Mouse (Mus musculus) cerebellum, adult 11 months (tissue): ENCODE results near the gene Ghdc.
A peak's percentile ranks its signal among the peaks of the same experiment; 100 is the strongest.

Experiments used
- DNase-seq: peaks from one replicate; pipeline ENCODE4 v3.0.0; 2022

Gene Ghdc

GRCm38 (mm10) chr11:100741348-100741747 is 29.4 kb downstream of the Ghdc start:
- no peak for DNase-seq

DNA sequence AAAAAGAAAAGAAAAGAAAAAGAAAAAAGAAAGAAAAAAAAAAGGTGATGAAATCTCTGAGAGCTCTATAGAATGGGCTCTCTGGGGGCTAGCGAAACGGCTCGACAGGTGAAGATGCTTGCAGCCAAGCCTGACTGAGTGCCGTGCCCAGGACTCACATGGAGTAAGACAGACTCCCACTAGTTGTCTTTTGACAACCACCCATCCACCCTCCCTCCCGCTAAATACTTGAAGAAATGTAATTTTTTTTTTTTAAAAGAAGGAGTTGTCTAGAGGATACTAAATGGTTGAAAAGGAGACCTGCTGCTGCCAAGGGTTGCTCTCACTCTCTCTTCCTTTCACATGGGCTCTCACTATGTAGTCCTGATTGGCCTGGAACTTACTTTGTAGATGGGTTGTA is 32.0 kb downstream of the Ghdc start:
- DNase-seq = no peak

DNA sequence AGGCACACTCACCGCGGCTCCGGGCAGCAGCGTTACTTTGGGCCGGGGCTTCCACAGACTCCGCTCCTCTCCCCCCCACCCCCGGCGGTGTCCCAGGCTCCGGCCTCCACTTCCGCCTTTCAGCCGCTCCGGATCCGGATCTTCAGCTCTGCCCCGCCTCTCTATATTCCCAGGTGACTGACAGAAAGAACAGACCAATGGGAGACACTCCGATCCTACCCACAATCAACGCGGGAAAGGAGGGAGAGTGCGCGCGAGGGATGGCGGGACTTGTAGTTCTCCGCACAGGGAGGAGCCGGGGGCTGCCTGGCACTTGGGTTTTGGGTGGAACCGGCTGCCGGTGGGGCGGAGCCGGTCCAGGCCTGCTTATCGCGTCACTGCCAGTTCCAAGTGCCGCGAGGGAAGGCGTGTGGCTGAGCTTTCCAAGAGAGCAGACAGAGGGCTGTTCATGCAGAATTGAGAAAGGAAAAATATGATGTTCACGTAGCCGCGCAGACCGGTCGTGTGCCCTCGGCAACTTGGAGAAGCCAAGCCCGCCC is 32.6 kb downstream of the Ghdc start, which contains the start of gene Rab5c:
Gene Rab5c (minus strand): TSS at position 150 of the 539 bp plus-strand sequence.
- peak; percentile 98 for DNase-seq

GRCm38 (mm10) chr11:100737105-100737733 is 33.5 kb downstream of the Ghdc start:
- no peak for DNase-seq

DNA sequence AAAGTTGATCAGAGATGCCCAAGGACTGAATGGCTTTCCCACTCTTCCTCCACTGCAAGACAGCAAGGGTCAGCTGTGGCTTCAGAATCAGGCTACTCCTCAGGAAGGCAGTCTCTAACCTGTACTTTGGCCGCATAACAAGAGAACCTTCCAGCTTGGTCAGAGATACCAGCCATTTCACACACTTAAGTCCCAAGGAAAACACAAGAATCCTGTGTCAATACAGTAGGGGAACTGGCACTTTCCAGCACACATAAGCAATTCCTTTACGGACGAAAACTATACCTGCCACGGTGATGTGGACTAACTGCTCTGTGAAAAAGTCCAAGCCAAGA is 34.0 kb downstream of the Ghdc start:
- DNase-seq = no peak

DNA sequence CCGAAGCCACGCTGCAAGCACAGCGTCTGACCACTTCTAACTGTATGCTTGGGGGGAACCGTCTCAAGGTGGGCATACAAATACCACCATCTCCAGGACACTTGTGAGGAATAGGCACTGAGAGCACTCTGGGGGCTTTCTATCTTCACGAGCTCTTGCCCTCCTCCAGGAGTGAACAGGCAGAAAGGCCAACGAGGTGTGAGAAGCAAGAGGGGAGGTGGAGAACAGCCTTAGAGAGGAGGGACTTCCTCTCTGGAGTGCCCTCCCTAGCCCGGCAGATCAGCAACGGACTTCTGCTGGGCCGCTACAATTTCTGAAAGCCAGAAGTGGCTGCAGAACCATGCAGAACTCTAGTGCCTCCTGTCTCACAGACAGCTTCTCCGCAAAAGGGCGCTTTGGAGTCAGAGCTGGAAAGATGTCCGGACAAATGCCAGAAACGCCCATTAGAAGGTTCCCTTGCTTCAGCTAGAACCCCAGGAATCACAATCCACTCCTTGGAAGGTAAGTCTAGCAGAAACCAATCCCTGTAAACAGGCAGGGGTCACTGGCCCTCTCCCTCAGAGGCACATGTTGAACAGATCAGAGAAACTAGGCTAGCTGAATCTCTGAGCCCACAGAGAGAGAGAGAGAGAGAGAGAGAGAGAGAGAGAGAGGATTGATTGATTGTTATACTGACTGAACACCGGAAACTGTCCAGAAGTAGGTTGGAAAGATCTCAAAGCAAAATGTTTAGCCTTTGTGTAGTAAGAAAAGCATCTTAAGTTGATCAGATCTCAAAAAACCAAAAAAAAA is 34.6 kb downstream of the Ghdc start:
- DNase-seq = no peak

- no peak for DNase-seq
Observed at GRCm38 (mm10) chr11:100735134-100735865, 35.5 kb downstream of the Ghdc start.

- no peak for DNase-seq
Observed at GRCm38 (mm10) chr11:100730477-100731205, 40.1 kb downstream of the Ghdc start.

DNA sequence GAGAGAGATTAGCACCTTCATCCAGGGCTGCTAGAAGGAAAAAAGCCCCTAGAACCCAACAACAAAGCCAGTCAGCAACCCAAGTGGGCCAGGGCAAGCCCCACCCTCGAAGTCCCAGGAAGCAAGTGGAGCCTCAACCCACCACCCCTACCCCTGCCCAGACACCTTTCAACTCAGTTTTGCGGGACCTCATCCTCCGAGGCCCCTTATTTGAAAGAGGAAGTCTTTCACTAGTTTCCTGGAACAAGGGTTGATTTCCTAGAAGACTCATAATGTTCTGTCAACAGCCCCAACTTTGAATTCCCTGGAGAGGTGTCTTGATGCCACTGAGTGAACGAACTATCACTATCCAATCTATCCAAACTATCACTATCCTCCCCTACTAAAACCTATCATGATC is 40.8 kb downstream of the Ghdc start:
- no peak for DNase-seq

GRCm38 (mm10) chr11:100728601-100729000 is 42.2 kb downstream of the Ghdc start:
- no peak for DNase-seq

DNA sequence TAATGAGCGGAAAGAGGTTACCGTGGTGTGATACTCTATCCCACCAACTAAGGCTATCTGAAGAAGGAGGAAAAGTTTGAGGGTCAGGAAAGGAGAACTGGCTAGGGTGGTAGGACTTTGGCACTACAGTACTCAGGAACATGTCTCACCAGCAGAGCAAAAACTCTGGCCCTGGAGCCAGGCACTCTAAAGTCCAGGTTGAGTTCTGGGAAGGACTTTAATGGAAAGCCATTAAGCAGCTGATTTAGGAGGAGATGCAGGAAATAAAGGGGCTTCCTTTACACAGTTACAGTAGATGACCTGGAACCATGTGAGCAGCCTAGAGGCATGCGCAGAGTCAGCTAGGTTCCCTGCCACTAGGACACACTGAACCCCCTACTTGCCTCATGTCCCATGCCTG is 43.6 kb downstream of the Ghdc start:
- no peak for DNase-seq

GRCm38 (mm10) chr11:100724919-100725512 is 45.7 kb downstream of the Ghdc start:
- no peak for DNase-seq

DNA sequence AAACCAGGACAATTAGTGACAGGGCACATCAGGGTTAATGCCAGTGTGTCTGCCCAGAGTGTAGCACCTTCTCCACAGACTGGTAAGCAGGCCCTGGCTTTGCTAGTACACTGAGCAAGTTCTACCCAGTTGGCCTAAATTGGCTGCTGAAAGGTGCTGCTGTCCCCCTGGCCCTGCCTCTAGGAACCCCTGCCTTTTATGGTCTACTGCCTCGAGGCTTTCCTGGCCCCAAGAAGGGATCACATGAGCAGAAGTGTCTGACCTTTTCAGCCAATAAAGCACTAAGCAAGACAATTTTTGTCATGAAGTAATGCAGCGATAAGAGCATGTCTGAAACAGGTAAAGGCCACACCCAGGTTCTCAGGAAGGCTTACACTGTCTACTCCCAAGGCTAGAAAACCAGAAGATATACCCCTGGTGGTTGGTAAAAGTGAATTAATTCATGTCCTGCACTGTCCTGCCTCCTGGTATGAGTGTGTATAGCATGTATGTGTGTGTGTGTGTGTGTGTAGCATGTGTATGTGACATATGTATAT is 48.2 kb downstream of the Ghdc start:
- no peak for DNase-seq

DNA sequence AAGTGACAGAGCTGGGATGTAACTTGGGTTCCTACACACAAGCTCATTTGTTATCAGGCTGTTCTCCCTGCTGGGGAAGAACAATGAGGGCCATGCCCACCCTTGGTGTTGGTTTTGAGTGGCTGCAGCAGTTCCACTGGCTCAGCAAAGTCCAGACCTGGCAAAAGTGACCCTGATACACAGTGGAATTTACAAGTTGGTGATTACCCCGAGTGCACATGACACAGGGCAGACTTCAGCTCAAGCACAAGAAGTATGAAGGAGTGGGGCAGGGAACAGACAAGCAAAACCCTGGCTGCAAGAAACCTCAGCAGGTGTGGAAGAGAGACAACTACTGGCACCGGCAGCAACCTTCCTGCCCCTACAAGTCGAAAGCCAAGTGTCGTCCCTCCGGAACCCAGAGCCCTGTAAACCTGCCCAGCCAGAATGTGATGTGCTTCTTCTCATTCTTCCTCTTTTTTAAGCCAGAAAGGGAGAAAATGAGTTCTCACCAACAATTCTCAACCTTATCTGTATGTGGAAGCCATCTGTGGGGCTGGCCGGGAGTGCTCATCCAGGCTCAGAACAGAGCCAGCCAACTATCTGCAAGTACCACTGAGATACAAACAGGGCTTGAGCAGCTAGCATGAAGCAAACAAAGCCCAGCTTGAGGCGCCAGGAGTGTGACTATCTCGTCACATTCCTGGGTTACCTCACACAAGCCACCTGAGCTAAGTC is 48.8 kb downstream of the Ghdc start:
- no peak for DNase-seq

- no peak for DNase-seq
Observed at GRCm38 (mm10) chr11:100721254-100721653, 49.5 kb downstream of the Ghdc start.

DNA sequence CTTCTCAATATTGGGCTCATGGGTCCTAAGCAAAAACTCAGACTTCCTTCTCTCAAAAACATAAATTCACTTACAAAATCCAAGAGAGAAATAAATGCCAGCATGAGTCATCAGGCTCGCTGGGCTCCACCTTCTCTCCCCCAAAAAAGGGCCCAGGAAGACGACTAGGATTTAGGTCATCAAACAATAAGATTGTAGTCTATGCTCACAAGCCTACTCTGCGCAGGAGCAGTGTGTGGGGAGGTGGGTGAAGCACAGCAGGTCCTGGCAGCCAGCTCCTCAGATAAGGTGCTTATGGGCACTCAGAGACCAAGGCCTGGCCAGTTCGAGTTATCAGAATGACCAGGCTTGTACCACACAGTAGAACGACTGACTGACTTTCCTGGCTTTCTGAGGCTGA is 50.4 kb downstream of the Ghdc start:
- no peak for DNase-seq

GRCm38 (mm10) chr11:100719893-100720292 is 50.9 kb downstream of the Ghdc start:
- DNase-seq = no peak

DNA sequence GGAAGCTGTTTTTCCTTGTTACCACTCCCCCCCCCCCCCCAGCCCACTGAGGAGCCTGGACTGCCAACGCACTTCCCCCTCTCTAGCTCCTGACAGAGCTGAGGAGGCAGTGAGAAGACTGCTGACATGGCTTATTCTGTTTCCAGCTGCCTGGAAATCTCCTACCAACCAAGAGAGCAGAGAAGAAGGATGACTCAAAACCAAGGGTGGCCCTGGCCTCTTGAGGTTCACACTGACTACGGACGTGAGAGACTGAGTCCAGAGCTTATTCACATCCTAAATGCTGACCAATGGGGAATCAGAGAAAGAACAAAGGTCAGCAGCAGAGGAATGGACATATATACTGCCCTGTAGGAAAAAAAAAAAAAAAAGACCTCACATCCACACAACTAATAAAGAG is 51.4 kb downstream of the Ghdc start:
- DNase-seq = no peak

DNA sequence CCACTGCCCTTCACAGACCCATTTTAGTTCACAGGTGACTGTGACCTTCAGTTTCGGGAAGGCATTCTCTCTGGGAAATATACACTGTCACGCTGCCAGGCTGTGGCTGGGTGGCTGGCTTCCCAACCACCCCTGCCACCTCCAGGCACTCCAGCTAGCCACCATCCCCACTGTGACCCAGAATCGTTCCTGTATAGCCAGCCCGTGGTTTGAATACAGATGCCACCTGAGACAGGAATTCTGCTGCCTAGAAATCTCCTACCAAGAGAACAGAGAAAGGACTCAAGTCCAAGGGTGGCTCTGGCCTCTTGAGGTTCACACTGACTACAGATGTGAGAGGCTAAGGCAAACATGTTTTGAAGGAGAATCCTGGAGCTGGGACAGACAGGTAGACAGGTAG is 51.9 kb downstream of the Ghdc start:
- DNase-seq = no peak

GRCm38 (mm10) chr11:100718462-100718861 is 52.3 kb downstream of the Ghdc start:
- no peak for DNase-seq

- DNase-seq = no peak
Observed at GRCm38 (mm10) chr11:100716649-100717048, 54.1 kb downstream of the Ghdc start.
